Mouse (Mus musculus) heart, postnatal 0 days (tissue): ENCODE data around the gene Lrrtm3. TPM values are rescaled to one million over a fixed set of nuclear protein-coding genes. Genes with fewer than 3 reads are reported as not detected.

ENCODE experiments used
- ATAC-seq: fragments of 200-750 bp; cut with Nextera tagmentation; 2 replicates; pipeline ENCODE4 v1.8.0; 2017; ENCODE audit warnings: low read depth, moderate number of reproducible peaks, moderate library complexity; ENCODE audit not compliant: insufficient read depth
- DNase-seq: peaks from one replicate; pipeline ENCODE4 v3.0.0-alpha.2; 2016; ENCODE audit warnings: low spot score
- H3K27ac ChIP-seq: fragments of 300-500 bp; sonication (generic); 2 replicates; pipeline ENCODE4 v1.5.1; 2014; ENCODE audit warnings: low read depth, mild to moderate bottlenecking
- H3K27me3 ChIP-seq: fragments of 300-500 bp; sonication (generic); 2 replicates; pipeline ENCODE4 v1.6.1; 2014; ENCODE audit warnings: low read length, mixed read lengths; ENCODE audit not compliant: control insufficient read depth, insufficient read depth
- H3K36me3 ChIP-seq: fragments of 300-500 bp; sonication (generic); replicated peaks from 2 replicates; pipeline ENCODE4 v1.6.1; 2014; ENCODE audit warnings: low read length, mixed read lengths; ENCODE audit not compliant: control insufficient read depth, insufficient read depth
- H3K4me1 ChIP-seq: fragments of 300-500 bp; sonication (generic); 2 replicates; pipeline ENCODE4 v1.6.1; 2014; ENCODE audit warnings: antibody characterized with exemption; ENCODE audit not compliant: control insufficient read depth, insufficient read depth
- H3K4me2 ChIP-seq: fragments of 300-500 bp; sonication (generic); 2 replicates; pipeline ENCODE4 v1.6.1; 2014; ENCODE audit warnings: low read depth, mild to moderate bottlenecking, low read length, moderate library complexity
- H3K4me3 ChIP-seq: fragments of 300-500 bp; sonication (generic); 2 replicates; pipeline ENCODE4 v1.5.1; 2014; ENCODE audit warnings: low read depth, low read length
- H3K9ac ChIP-seq: fragments of 300-500 bp; sonication (generic); replicated peaks from 2 replicates; pipeline ENCODE4 v1.6.1; 2014; ENCODE audit warnings: low read depth, low read length, mixed read lengths
- H3K9me3 ChIP-seq: fragments of 300-500 bp; sonication (generic); replicated peaks from 2 replicates; pipeline ENCODE4 v1.6.1; 2016; ENCODE audit warnings: low read length; ENCODE audit not compliant: control insufficient read depth
- CTCF ChIP-seq: IDR thresholded peaks from 2 replicates; pipeline ENCODE4 v1.5.1; 2016; ENCODE audit warnings: antibody characterized with exemption, control low read depth, low read depth
- EP300 ChIP-seq: IDR thresholded peaks from 2 replicates; pipeline ENCODE4 v1.6.1; 2016; ENCODE audit warnings: antibody characterized with exemption, low read depth
- whole genome bisulfite sequencing: fragments of 180-500 bp; shearing (Covaris S2); extraction: QIAGEN DNeasy Blood & Tissue Kit; methylation state at CpG from one replicate; pipeline ENCODE4 v1.1.7; 2014; 5-methylcytosine and 5-hydroxymethylcytosine counted together
- polyA plus RNA-seq: library from polyadenylated mRNA; unstranded; fragments of >200 nt; fragmentation: Nextera tagmentation; extraction: Ambion mirVana; gene quantifications from 2 replicates; pipeline ENCODE4 v1.2.1, GENCODE M21; 2015
- total RNA-seq: library from RNA; depleted of rRNA; stranded (reverse); fragments of >200 nt; gene quantifications from 2 replicates; pipeline ENCODE4 v1.2.3, GENCODE M21; 2014; ENCODE audit warnings: low replicate concordance; rRNA removed

The Lrrtm3 gene
- total and polyA plus RNA-seq, 2 experiments from 2014 or later, result 0.63 TPM; not detected in 1

DNA sequence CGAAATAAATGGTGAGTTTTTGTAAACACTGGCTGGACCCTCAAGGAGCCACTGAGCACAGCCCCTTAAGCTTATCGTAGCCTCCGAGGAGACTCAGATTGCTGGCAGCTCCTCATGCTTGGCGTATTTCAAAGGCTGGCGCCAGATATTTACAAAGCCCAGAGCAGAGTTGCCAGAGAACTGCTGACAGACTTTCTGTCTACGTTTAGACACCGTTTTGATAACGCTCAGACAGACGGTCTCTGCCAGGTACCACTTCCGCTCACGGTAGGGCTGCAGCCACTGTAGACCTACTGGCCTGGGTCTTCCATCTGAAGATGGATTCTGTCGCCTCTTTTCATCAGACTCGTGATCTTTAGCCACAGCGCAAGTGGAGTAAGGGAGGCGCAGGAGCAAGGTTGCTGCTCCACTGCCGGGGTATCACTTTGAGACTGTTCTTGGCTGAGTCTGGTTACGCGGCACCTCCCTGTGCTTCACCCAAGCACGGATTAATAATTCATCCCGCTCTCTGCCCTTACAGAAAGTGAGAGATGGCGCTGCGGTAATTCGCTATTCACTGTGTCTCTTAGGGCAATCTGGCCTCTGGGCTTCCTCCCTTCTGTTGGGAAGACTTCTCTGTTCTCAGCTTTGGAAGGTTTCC, 203.5 kb downstream of the Lrrtm3 start:
- ATAC-seq, result peak; percentile 41
- WGBS, result 25% methylated on average over 23 of the region's 23 CpGs

DNA sequence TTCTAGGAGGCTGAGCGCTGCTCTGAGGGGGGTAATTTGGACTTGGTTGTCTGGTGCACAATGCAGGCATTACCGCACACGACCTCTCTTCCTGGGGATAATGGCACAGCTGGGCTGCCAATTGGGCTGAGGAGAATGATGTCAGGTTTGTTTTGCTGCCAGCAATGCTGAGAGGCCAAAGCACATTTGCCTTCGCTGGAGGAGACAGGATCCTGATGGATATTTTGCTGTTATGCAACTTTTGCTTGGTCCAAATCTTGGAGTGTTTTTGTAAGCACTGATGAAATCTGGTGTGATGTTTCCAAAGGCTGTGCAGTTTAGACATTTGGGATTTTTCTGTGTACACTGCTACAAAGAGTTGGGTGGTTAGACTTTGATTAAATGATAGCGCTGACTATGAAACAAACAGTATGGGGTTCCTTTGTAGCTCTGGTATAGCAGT, 209.6 kb downstream of the Lrrtm3 start:
- H3K27ac ChIP-seq, result 0 out of 2 replicates have a peak overlapping the region, but pooled peaks have one; percentile 15
- TF ChIP-seq CTCF (no peak), EP300 (no peak)
- DNase-seq (peak; percentile 17), ATAC-seq (peak; percentile 58)
- no peaks in the 10 kb centered on the region for H3K27me3 ChIP-seq
- no peak overlapping the region for H3K4me2 ChIP-seq
- H3K36me3 ChIP-seq, result no peaks in the 10 kb centered on the region
- no peak overlapping the region for H3K4me3 ChIP-seq
- no peaks in the 10 kb centered on the region for H3K9me3 ChIP-seq
- H3K9ac ChIP-seq, result no peak overlapping the region
- no peaks in the 10 kb centered on the region for H3K4me1 ChIP-seq
- 76% methylated on average over 5 of the region's 5 CpGs for WGBS

More for the DNA sequence above, 203.5 kb downstream of the Lrrtm3 start:
- Histone ChIP-seq H3K4me1 (peaks cover 9% of the 10 kb centered on the region; the same call in 1 of the 2 replicates), H3K9me3 (no peaks in the 10 kb centered on the region), H3K27ac (peak overlapping the region; percentile 4), H3K4me3 (peak overlapping the region; percentile 38), H3K27me3 (no peaks in the 10 kb centered on the region), H3K4me2 (peak overlapping the region; percentile 57), H3K9ac (peak overlapping the region; percentile 22; the same call in 1 of the 2 replicates), H3K36me3 (no peaks in the 10 kb centered on the region)
- DNase-seq, result peak; percentile 37
- TF ChIP-seq CTCF (no peak), EP300 (no peak)

Other genes with a start within 250 kb of the Lrrtm3 start
- gene Gm10118, start 162.8 kb downstream of the Lrrtm3 start, total RNA-seq, result 0.04 TPM in 1 of 2 replicates, not detected in the other
- gene Gm10118, start 162.8 kb downstream of the Lrrtm3 start, polyA plus RNA-seq, result 1.0 and 1.3 TPM in 2 replicates